Mouse (Mus musculus): Measurements from ENCODE around the gene Fignl2.

The Fignl2 gene

GRCm38 (mm10) chr15:101011352-101011751 lies 67.0 kb downstream of the Fignl2 start:
- no peak for DNase-seq (ENCODE audit: low read depth, low spot score)

- DNase-seq (ENCODE audit: low read depth, low spot score) = no peak
Measured at GRCm38 (mm10) chr15:101008386-101009010, 69.9 kb downstream of the Fignl2 start.

- peak; percentile 21 for DNase-seq (ENCODE audit: low read depth, low spot score)
Measured at GRCm38 (mm10) chr15:101007236-101007635, 71.1 kb downstream of the Fignl2 start.

GRCm38 (mm10) chr15:101006251-101007040 lies 71.9 kb downstream of the Fignl2 start:
- DNase-seq (ENCODE audit: low read depth, low spot score) = peak; percentile 25

GRCm38 (mm10) chr15:101005717-101006116 lies 72.7 kb downstream of the Fignl2 start:
- no peak for DNase-seq (ENCODE audit: low read depth, low spot score)

- no peak for DNase-seq (ENCODE audit: low read depth, low spot score)
Measured at GRCm38 (mm10) chr15:101004538-101004937, 73.8 kb downstream of the Fignl2 start.

GRCm38 (mm10) chr15:101002466-101002865 lies 75.9 kb downstream of the Fignl2 start:
- DNase-seq (ENCODE audit: low read depth, low spot score) = no peak

GRCm38 (mm10) chr15:101001685-101002084 lies 76.7 kb downstream of the Fignl2 start:
- no peak for DNase-seq (ENCODE audit: low read depth, low spot score)

Measured in CD4-positive helper T cell, adult 2 months (primary cell).